Mouse (Mus musculus) c-Kit-positive CD71-positive TER-119-positive erythroid progenitor cells, embryonic 14.5 days (primary cell): ENCODE data around the gene Pwwp2a.
A peak's percentile ranks its signal among the peaks of the same experiment; 100 is the strongest.

Experiments
- DNase-seq: peaks from one replicate; pipeline ENCODE4 v3.0.0-alpha.2; 2013; ENCODE audit warnings: low spot score

Gene Pwwp2a

DNA sequence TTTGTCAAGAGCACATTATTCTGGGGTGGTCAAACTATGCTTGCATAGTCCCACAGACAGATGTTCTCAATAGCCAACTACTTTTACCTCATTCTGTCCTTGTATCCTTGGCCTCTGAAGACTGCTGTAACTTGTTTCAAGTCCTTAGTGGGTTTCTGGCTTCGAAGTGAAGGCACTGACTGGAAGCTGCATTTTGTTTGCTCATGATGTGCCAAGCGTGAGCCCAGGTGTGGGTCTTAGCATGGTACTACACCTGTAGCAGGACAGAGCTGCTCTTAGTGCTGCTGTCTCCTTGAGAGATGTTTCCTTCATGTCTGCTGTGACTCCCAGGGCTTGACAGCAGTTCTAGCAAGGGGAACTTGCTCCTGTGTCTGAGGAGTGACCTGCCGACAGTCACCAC lies 41.6 kb downstream of the Pwwp2a start:
- DNase-seq: no peak

DNA sequence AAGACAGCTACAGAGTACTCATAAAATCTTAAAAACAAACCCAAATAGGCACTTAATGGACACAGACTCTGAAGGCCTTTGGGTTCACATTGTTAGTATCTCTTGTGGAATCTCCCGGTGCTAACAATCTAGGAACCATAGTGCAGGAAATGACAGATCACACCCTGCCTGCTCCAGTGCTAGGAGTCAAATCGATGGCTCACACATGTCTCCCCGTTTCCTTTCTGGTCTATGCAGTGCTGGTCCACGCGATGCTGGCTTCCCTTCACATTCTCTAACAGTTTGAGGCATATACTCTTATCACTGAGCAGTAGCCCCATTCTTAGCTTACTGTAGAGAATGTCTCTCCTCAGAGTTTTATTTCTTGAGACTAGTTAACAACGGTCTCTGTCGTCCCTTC lies 46.0 kb downstream of the Pwwp2a start:
- no peak for DNase-seq

DNA sequence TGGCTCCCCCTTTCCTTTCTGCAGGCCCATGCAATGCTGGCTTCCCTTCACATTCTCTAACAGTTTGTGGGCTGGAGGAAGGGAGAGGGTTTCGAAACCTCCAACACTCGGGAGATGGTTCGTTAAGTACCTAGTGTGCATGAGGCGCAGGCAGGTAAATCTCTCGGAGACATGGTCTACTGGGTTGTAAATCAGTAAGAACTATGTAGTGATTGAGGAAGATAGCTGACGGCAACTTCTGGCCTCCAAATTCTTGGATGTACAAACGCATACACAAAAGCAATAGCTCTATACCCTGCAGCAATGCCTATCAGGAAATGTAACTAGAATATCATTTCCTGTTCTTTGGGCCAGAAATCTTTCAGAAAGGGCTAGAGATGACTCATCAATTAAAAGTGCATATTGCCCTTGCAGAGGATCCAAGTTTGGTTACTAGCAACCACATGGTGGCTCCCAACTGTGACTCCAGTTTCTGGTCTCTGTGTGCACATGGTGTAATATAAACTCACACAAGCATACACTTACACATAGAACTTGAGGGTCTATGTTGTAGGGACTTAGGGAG lies 47.0 kb downstream of the Pwwp2a start:
- no peak for DNase-seq

DNA sequence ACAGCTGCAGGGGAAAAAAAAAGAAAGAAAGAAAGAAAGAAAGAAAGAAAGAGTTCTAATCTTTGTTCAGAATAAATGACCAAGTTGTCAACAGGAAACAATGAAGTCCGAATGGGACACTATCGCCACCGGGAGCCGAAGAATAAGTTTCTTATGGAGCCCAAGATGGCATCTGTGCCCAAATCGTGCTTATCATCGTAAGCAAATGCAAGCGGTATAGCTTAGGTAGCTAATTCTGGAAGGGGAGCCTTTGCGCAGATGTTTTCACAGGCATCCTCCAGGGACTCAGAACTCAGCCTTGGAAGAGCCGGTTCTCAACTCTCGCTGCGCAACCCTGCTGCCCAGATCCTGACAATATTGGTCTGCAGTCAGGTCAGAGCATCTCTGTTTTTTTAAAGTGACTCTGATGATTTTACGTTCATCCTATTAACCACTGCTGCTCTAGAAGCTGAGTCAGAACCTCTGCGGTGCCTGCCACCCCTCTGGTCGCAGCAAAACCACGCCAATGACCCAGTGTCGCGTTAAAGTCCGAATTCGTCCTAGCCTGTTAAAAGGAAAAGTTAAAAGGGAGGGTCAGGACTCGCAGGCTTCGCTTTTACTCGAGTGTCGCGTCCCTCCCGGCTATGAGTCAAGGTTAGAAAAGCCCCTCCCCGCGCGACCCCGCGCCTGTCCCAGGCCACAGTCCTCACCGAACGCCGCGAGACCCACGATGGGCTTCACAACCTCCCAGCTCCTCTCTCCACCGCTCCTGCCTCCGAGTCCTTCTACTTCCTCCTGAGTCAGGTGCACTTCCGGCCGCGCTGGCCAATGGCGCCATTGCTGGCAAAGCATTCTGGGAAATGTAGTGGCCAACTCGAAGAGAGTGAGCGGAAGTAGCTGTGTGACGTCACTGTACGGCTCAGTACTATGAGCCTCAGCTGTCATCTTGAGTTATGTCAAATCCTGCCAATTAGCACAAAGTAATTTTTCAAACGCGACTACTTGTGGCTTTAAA lies 65.7 kb downstream of the Pwwp2a start, which contains the start of gene Ttc1:
Ttc1 (minus strand) TSS at position 776 of the 994 bp plus-strand sequence.
- peak; percentile 93 for DNase-seq

- DNase-seq: no peak
These were observed 69.7 kb downstream of the Pwwp2a start for GRCm38 (mm10) chr11:43751542-43751941.

- no peak for DNase-seq
These were observed 72.8 kb downstream of the Pwwp2a start for GRCm38 (mm10) chr11:43754568-43754967.

DNA sequence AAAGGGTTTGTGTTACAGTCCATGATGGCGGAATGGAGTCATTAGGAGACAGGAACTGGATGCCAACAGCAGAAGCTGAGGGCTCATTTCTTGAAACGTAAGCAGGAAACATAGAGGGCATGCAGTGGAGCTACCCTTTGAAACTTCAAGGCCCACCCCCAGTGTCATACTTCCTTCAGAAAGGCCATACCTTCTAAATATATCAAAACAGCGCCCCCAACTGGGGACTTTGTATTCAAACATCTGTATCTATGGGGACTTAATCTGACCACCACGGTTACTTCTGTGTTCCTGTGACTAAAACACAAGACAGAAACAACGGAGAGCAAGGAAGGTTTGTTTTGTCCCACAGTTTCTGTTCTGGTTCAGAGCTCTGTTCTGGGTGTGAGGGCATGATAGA lies 73.6 kb downstream of the Pwwp2a start:
- no peak for DNase-seq

- no peak for DNase-seq
These were observed 76.6 kb downstream of the Pwwp2a start for GRCm38 (mm10) chr11:43758436-43758835.

GRCm38 (mm10) chr11:43766922-43767648 lies 85.3 kb downstream of the Pwwp2a start:
- DNase-seq: peak; percentile 42

DNA sequence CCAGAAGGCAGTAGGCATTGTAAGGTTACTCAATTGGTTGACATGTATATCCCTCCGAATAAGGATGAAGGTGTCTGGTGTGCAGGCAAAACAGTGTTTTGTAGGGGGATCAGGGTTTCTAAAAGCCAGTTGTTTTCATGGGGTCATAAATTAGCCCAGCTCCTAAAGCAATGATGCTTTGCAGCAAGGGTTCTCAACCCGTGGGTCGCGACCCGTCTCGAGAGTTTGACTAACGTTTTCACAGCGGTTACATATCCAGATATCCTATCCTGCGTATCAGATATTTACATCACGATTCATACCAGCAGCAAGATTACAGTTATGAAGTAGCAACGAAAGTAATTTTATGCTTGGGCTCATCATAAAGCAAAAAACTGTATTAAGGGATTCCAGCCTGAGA lies 86.0 kb downstream of the Pwwp2a start:
- no peak for DNase-seq

- no peak for DNase-seq
These were observed 88.3 kb downstream of the Pwwp2a start for GRCm38 (mm10) chr11:43770110-43770509.
